Mouse (Mus musculus): ENCODE results near the gene Nfe2. TPM values are rescaled to one million over a fixed set of nuclear protein-coding genes. Genes with fewer than 3 reads are reported as not detected.
"Not testable (repeated sequence)": the region's sequence is repeated elsewhere in the genome, so short reads cannot be mapped to it uniquely, and the experiment has no call there.

Gene Nfe2
- total and polyA plus RNA-seq, 2 experiments from 2014 or later: 0.32 to 0.99 TPM

GRCm38 (mm10) chr15:103250195-103250740 lies 7.9 kb downstream of the Nfe2 start:
- 37% methylated on average over 2 of the region's 2 CpGs for WGBS
- H3K4me2 ChIP-seq (ENCODE audit: low read depth, low read length, poor library complexity, severe bottlenecking): no peak overlapping the region
- H3K9ac ChIP-seq (replicated peaks; ENCODE audit: low read length, poor library complexity, severe bottlenecking): no peak overlapping the region
- no peak overlapping the region for H3K4me3 ChIP-seq (ENCODE audit: low read depth, low read length)
- H3K4me1 ChIP-seq (ENCODE audit: insufficient read depth, low read length): no peaks in the 10 kb centered on the region
- no peaks in the 10 kb centered on the region for H3K27me3 ChIP-seq (ENCODE audit: insufficient read depth, low read length)
- peak; percentile 77 for TF ChIP-seq CTCF (IDR thresholded peaks at IDR 0.05)
- peaks cover 35% of the 10 kb centered on the region for H3K36me3 ChIP-seq (ENCODE audit: insufficient read depth, low read length)
- DNase-seq (ENCODE audit: low spot score) (no peak), ATAC-seq (ENCODE audit: low FRiP score) (no peak)
- H3K27ac ChIP-seq (ENCODE audit: low read depth, low read length): no peak overlapping the region
- no peaks in the 10 kb centered on the region for H3K9me3 ChIP-seq (ENCODE audit: low read length)

GRCm38 (mm10) chr15:103249511-103249910 lies 8.7 kb downstream of the Nfe2 start:
- H3K9ac ChIP-seq (replicated peaks; ENCODE audit: low read length, poor library complexity, severe bottlenecking); DNase-seq (ENCODE audit: low spot score); H3K4me3 ChIP-seq (ENCODE audit: low read depth, low read length); H3K4me2 ChIP-seq (ENCODE audit: low read depth, low read length, poor library complexity, severe bottlenecking); H3K4me1 ChIP-seq (ENCODE audit: insufficient read depth, low read length); H3K9me3 ChIP-seq (ENCODE audit: low read length); H3K27ac ChIP-seq (ENCODE audit: low read depth, low read length); ATAC-seq (ENCODE audit: low FRiP score); H3K27me3 ChIP-seq (ENCODE audit: insufficient read depth, low read length): not testable (repeated sequence)
- 96% methylated on average over 6 of the region's 6 CpGs for WGBS
- peaks cover 38% of the 10 kb centered on the region for H3K36me3 ChIP-seq (ENCODE audit: insufficient read depth, low read length)

GRCm38 (mm10) chr15:103248401-103249313 lies 9.5 kb downstream of the Nfe2 start:
- Histone ChIP-seq H3K27ac (ENCODE audit: low read depth, low read length) (no peak overlapping the region), H3K27me3 (ENCODE audit: insufficient read depth, low read length) (no peaks in the 10 kb centered on the region), H3K36me3 (ENCODE audit: insufficient read depth, low read length) (peaks cover 43% of the 10 kb centered on the region), H3K4me2 (ENCODE audit: low read depth, low read length, poor library complexity, severe bottlenecking) (no peak overlapping the region), H3K9me3 (ENCODE audit: low read length) (no peaks in the 10 kb centered on the region), H3K4me1 (ENCODE audit: insufficient read depth, low read length) (no peaks in the 10 kb centered on the region), H3K9ac (replicated peaks; ENCODE audit: low read length, poor library complexity, severe bottlenecking) (no peak overlapping the region), H3K4me3 (ENCODE audit: low read depth, low read length) (no peak overlapping the region)
- TF ChIP-seq CTCF (IDR thresholded peaks at IDR 0.05): no peak
- 83% methylated on average over 28 of the region's 28 CpGs for WGBS
- DNase-seq (ENCODE audit: low spot score) (no peak), ATAC-seq (ENCODE audit: low FRiP score) (no peak)

- Histone ChIP-seq H3K27ac (ENCODE audit: low read depth, low read length) (no peak overlapping the region), H3K4me2 (ENCODE audit: low read depth, low read length, poor library complexity, severe bottlenecking) (no peak overlapping the region), H3K9me3 (ENCODE audit: low read length) (no peaks in the 10 kb centered on the region), H3K4me3 (ENCODE audit: low read depth, low read length) (no peak overlapping the region), H3K9ac (replicated peaks; ENCODE audit: low read length, poor library complexity, severe bottlenecking) (no peak overlapping the region), H3K27me3 (ENCODE audit: insufficient read depth, low read length) (no peaks in the 10 kb centered on the region), H3K36me3 (ENCODE audit: insufficient read depth, low read length) (peaks cover 49% of the 10 kb centered on the region), H3K4me1 (ENCODE audit: insufficient read depth, low read length) (no peaks in the 10 kb centered on the region)
- DNase-seq (ENCODE audit: low spot score): no peak
- no peak for TF ChIP-seq CTCF (IDR thresholded peaks at IDR 0.05)
- no peak for ATAC-seq (ENCODE audit: low FRiP score)
These were observed 10.3 kb downstream of the Nfe2 start for GRCm38 (mm10) chr15:103247782-103248400.

- WGBS: 90% methylated on average over 9 of the region's 9 CpGs
- H3K36me3 ChIP-seq (ENCODE audit: insufficient read depth, low read length): peaks cover 53% of the 10 kb centered on the region
- no peak overlapping the region for H3K4me3 ChIP-seq (ENCODE audit: low read depth, low read length)
These were observed 11.0 kb downstream of the Nfe2 start for GRCm38 (mm10) chr15:103247078-103247781.

More at GRCm38 (mm10) chr15:103247078-103247781, 11.0 kb downstream of the Nfe2 start:
- no peak for ATAC-seq (ENCODE audit: low FRiP score)
- no peak for DNase-seq (ENCODE audit: low spot score)
- no peaks in the 10 kb centered on the region for H3K4me1 ChIP-seq (ENCODE audit: insufficient read depth, low read length)
- no peaks in the 10 kb centered on the region for H3K9me3 ChIP-seq (ENCODE audit: low read length)
- no peak for TF ChIP-seq CTCF (IDR thresholded peaks at IDR 0.05)
- no peak overlapping the region for H3K4me2 ChIP-seq (ENCODE audit: low read depth, low read length, poor library complexity, severe bottlenecking)
- no peak overlapping the region for H3K27ac ChIP-seq (ENCODE audit: low read depth, low read length)
- H3K9ac ChIP-seq (replicated peaks; ENCODE audit: low read length, poor library complexity, severe bottlenecking): no peak overlapping the region
- H3K27me3 ChIP-seq (ENCODE audit: insufficient read depth, low read length): no peaks in the 10 kb centered on the region
